ENCODE assay signal across 8 mouse cellular contexts in genomic region chr16:18119031-18119730, GRCm38 (mm10). TPM values are rescaled to one million over a fixed set of nuclear protein-coding genes. Genes with fewer than 3 reads are reported as not detected.
DNase-seq lines count a peak whose midpoint lies in the region; ATAC-seq and TF ChIP-seq lines count a peak whose summit lies in the region.

No protein-coding gene starts in this region.

- 20% methylated on average over 8 of the region's 8 CpGs for WGBS in heart, embryonic 16.5 days
- 11% methylated on average over 8 of the region's 8 CpGs for WGBS in cerebellum, adult 2 months
- WGBS in neural tube, embryonic 11.5 days, result 19% methylated on average over 8 of the region's 8 CpGs

- no peaks in the 10 kb centered on the region for H3K4me1 ChIP-seq in heart, embryonic 16.5 days (ENCODE audit: control insufficient read depth, insufficient read depth, low read length)
- peaks cover 4% of the 10 kb centered on the region; the same call in 1 of the 2 replicates for H3K4me1 ChIP-seq in E14TG2a.4 (replicated peaks; ENCODE audit: low read depth, low read length)
- H3K4me1 ChIP-seq in cerebellum, adult 2 months (ENCODE audit: control insufficient read depth, insufficient read depth, low read length), result peaks cover 36% of the 10 kb centered on the region
- H3K4me1 ChIP-seq in neural tube, embryonic 11.5 days (ENCODE audit: control insufficient read depth, insufficient read depth, low read length), result no peaks in the 10 kb centered on the region

- peak; percentile 30; the same call in 1 of the 2 replicates for TF ChIP-seq CTCF in E14TG2a.4 (conservative IDR thresholded peaks at IDR 0.05; ENCODE audit: low read length)
- peak; percentile 86 for TF ChIP-seq CTCF in cerebellum, adult 2 months (IDR thresholded peaks at IDR 0.05; ENCODE audit: borderline replicate concordance, insufficient read depth, low read depth, low read length)

- no peak overlapping the region for H3K27ac ChIP-seq in heart, embryonic 16.5 days (ENCODE audit: low read length)
- peak overlapping the region; percentile 29; the same call in 1 of the 2 replicates for H3K27ac ChIP-seq in cerebellum, adult 2 months (ENCODE audit: insufficient read depth, low read length)
- H3K27ac ChIP-seq in neural tube, embryonic 11.5 days (ENCODE audit: low read depth, low read length), result no peak overlapping the region

- H3K27me3 ChIP-seq in heart, embryonic 16.5 days (ENCODE audit: control insufficient read depth, insufficient read depth, low read length), result 0 out of 2 replicates have a peak, but pooled peaks cover 2% of the 10 kb centered on the region
- H3K27me3 ChIP-seq in E14TG2a.4 (ENCODE audit: insufficient read depth, low read length), result peaks cover 55% of the 10 kb centered on the region
- no peaks in the 10 kb centered on the region for H3K27me3 ChIP-seq in cerebellum, adult 2 months (ENCODE audit: control insufficient read depth, insufficient read depth, low read length)
- no peaks in the 10 kb centered on the region for H3K27me3 ChIP-seq in neural tube, embryonic 11.5 days (ENCODE audit: control insufficient read depth, insufficient read depth, low read length)

- H3K4me2 ChIP-seq in heart, embryonic 16.5 days (ENCODE audit: low read depth, low read length), result no peak overlapping the region
- H3K4me2 ChIP-seq in neural tube, embryonic 11.5 days (ENCODE audit: low read depth), result no peak overlapping the region

- H3K4me3 ChIP-seq in heart, embryonic 16.5 days (ENCODE audit: low read length), result no peak overlapping the region
- no peak overlapping the region for H3K4me3 ChIP-seq in E14TG2a.4 (replicated peaks; ENCODE audit: low read length)
- H3K4me3 ChIP-seq in cerebellum, adult 2 months (replicated peaks; ENCODE audit: insufficient read depth, low read depth, low read length), result no peak overlapping the region
- H3K4me3 ChIP-seq in neural tube, embryonic 11.5 days (ENCODE audit: low read depth, low read length), result no peak overlapping the region

- no peaks in the 10 kb centered on the region for H3K36me3 ChIP-seq in heart, embryonic 16.5 days (ENCODE audit: control insufficient read depth, insufficient read depth)
- no peaks in the 10 kb centered on the region for H3K36me3 ChIP-seq in E14TG2a.4 (ENCODE audit: insufficient read depth, low read length)
- H3K36me3 ChIP-seq in neural tube, embryonic 11.5 days (ENCODE audit: control insufficient read depth, insufficient read depth, low read length), result no peaks in the 10 kb centered on the region

- 0 out of 2 replicates have a peak, but pooled peaks have one; percentile 58 for ATAC-seq in heart, embryonic 16.5 days (replicated peaks; ENCODE audit: extremely low read depth, insufficient read depth, low FRiP score)
- ATAC-seq in neural tube, embryonic 11.5 days (ENCODE audit: insufficient read depth, low FRiP score, low TSS enrichment), result peak; percentile 81
- ATAC-seq in monocyte, adult 5-6 weeks (replicated peaks; ENCODE audit: insufficient number of reproducible peaks, low FRiP score, low TSS enrichment, poor library complexity, severe bottlenecking), result no peak

- intact Hi-C loops in heart, postnatal 25 days (cut with DNase I), result no loop called here
- intact Hi-C loops in left cerebral cortex, postnatal 4 days (cut with DNase I), result no loop called here

- H3K9ac ChIP-seq in heart, embryonic 16.5 days (ENCODE audit: low read length), result no peak overlapping the region
- no peak overlapping the region for H3K9ac ChIP-seq in neural tube, embryonic 11.5 days (ENCODE audit: low read length)

- H3K9me3 ChIP-seq in heart, embryonic 16.5 days (replicated peaks; ENCODE audit: control insufficient read depth, low read length), result no peaks in the 10 kb centered on the region
- H3K9me3 ChIP-seq in E14TG2a.4 (ENCODE audit: low read length), result no peaks in the 10 kb centered on the region
- H3K9me3 ChIP-seq in neural tube, embryonic 11.5 days (ENCODE audit: control insufficient read depth, low read length), result no peaks in the 10 kb centered on the region

- no peak for DNase-seq in heart, postnatal 25 days (ENCODE audit: low spot score)
- peak; percentile 76 to 82 for DNase-seq in cerebellum, adult 2 months
- DNase-seq in gastrocnemius, postnatal 10 days, result peak; percentile 53
- peak; percentile 69 for DNase-seq in left cerebral cortex, postnatal 4 days
- DNase-seq in neural tube, embryonic 11.5 days (ENCODE audit: low spot score), result peak; percentile 80

- no peak for TF ChIP-seq POLR2A in cerebellum, adult 2 months (IDR thresholded peaks at IDR 0.05; ENCODE audit: borderline replicate concordance, insufficient read depth, low read length)

RNA-seq across cellular contexts. Expression of gene Rtn4r, which starts 8.3 kb away (rescaled TPM):
- polyA plus RNA-seq in heart, embryonic 16.5 days (2015; fragmentation: Nextera tagmentation; extraction: Ambion mirVana), result 0.16 and 0.85 TPM in 2 replicates
- total RNA-seq in heart, postnatal 25 days (2021), result 1 to 10 TPM; 9.1 to 9.9 TPM
- 82.9 and 97.4 TPM in 2 replicates for polyA plus RNA-seq in cerebellum, adult 2 months (2012; rRNA removed)
- under 1 TPM; 0.38 to 0.52 TPM for total RNA-seq in gastrocnemius, postnatal 10 days (2021)
- total RNA-seq in left cerebral cortex, postnatal 4 days (2021), result 10 to 100 TPM; 63.1 to 63.3 TPM
- polyA plus RNA-seq in neural tube, embryonic 11.5 days (2014; fragmentation: Nextera tagmentation; extraction: Ambion mirVana), result 9.6 and 10.7 TPM in 2 replicates
- total RNA-seq in monocyte, adult 5-6 weeks (2017), result 0.38 TPM in 1 of 3 replicates, not detected in the others

RNA-seq across cellular contexts. Expression of gene Prodh, which starts 29.2 kb away (rescaled TPM):
- polyA plus RNA-seq in heart, embryonic 16.5 days (2015; fragmentation: Nextera tagmentation; extraction: Ambion mirVana), result 7.2 and 7.3 TPM in 2 replicates
- 10 to 100 TPM; 21.9 to 25.9 TPM for total RNA-seq in heart, postnatal 25 days (2021)
- 45.1 and 55.8 TPM in 2 replicates for polyA plus RNA-seq in cerebellum, adult 2 months (2012; rRNA removed)
- total RNA-seq in gastrocnemius, postnatal 10 days (2021), result 1 to 10 TPM; 2.6 to 3.8 TPM
- total RNA-seq in left cerebral cortex, postnatal 4 days (2021), result 1 to 10 TPM; 4.8 to 6.4 TPM
- polyA plus RNA-seq in neural tube, embryonic 11.5 days (2014; fragmentation: Nextera tagmentation; extraction: Ambion mirVana), result 8.6 and 10.3 TPM in 2 replicates
- total RNA-seq in monocyte, adult 5-6 weeks (2017), result 6.4 to 11.0 TPM (median 7.1 TPM) in 3 replicates

Comparison
In these comparisons a context has a peak if more than half of its experiments do, and no peak if none do; other contexts are left out.
1. RNA of gene Rtn4r, which starts 8.3 kb away (total RNA-seq): 63.1 to 63.3 TPM in left cerebral cortex, postnatal 4 days; 9.1 to 9.9 TPM in heart, postnatal 25 days, 0.38 to 0.52 TPM in gastrocnemius, postnatal 10 days and 0.38 TPM in monocyte, adult 5-6 weeks; every median in the first group is over 4 times any median in the second.